Mouse (Mus musculus) hindbrain, embryonic 16.5 days (tissue): ENCODE data around the gene Fam172a. TPM values are rescaled to one million over a fixed set of nuclear protein-coding genes. Genes with fewer than 3 reads are reported as not detected.

Experiments used
- ATAC-seq: fragments of 200-750 bp; cut with Nextera tagmentation; 2 replicates; pipeline ENCODE4 v1.8.0; 2017; ENCODE audit warnings: moderate TSS enrichment, moderate library complexity
- H3K27ac ChIP-seq: fragments of 300-500 bp; sonication (generic); 2 replicates; pipeline ENCODE4 v1.5.1; 2014; ENCODE audit warnings: low read depth, mild to moderate bottlenecking, control low read depth, low read length, moderate library complexity
- H3K27me3 ChIP-seq: fragments of 300-500 bp; sonication (generic); replicated peaks from 2 replicates; pipeline ENCODE4 v1.6.1; 2014; ENCODE audit warnings: low read length; ENCODE audit not compliant: control insufficient read depth, insufficient read depth
- H3K36me3 ChIP-seq: fragments of 300-500 bp; sonication (generic); 2 replicates; pipeline ENCODE4 v1.6.1; 2014; ENCODE audit warnings: mild to moderate bottlenecking, low read length, moderate library complexity, mixed read lengths; ENCODE audit not compliant: control insufficient read depth, insufficient read depth
- H3K4me1 ChIP-seq: fragments of 300-500 bp; sonication (generic); 2 replicates; pipeline ENCODE4 v1.6.1; 2014; ENCODE audit warnings: low read depth, low read length; ENCODE audit not compliant: control insufficient read depth, insufficient read depth
- H3K4me2 ChIP-seq: fragments of 300-500 bp; sonication (generic); 2 replicates; pipeline ENCODE4 v1.6.1; 2014; ENCODE audit warnings: mild to moderate bottlenecking, low read length, control low read depth, moderate library complexity
- H3K4me3 ChIP-seq: fragments of 300-500 bp; sonication (generic); 2 replicates; pipeline ENCODE4 v1.5.1; 2014; ENCODE audit warnings: mild to moderate bottlenecking, low read length, control low read depth, moderate library complexity
- H3K9ac ChIP-seq: fragments of 300-500 bp; sonication (generic); 2 replicates; pipeline ENCODE4 v1.6.1; 2014; ENCODE audit warnings: low read depth, mild to moderate bottlenecking, control low read depth, low read length, moderate library complexity
- H3K9me3 ChIP-seq: fragments of 300-500 bp; sonication (generic); 2 replicates; pipeline ENCODE4 v1.6.1; 2014; ENCODE audit warnings: mild to moderate bottlenecking, low read length, moderate library complexity; ENCODE audit not compliant: control insufficient read depth
- WGBS: fragments of 180-500 bp; shearing (Covaris S2); extraction: QIAGEN DNeasy Blood & Tissue Kit; methylation state at CpG from one replicate; pipeline ENCODE4 v1.1.7; 2014; 5-methylcytosine and 5-hydroxymethylcytosine counted together
- polyA plus RNA-seq: library from polyadenylated mRNA; unstranded; fragments of >200 nt; fragmentation: Nextera tagmentation; extraction: Ambion mirVana; gene quantifications from 2 replicates; pipeline ENCODE4 v1.2.1, GENCODE M21; 2015

Gene Fam172a
- polyA plus RNA-seq, 1 experiment from 2014 or later: 40.8 TPM

GRCm38 (mm10) chr13:77900843-77901242 lies 199.0 kb downstream of the Fam172a start:
- no peak overlapping the region for H3K4me3 ChIP-seq
- no peak overlapping the region for H3K27ac ChIP-seq
- no peaks in the 10 kb centered on the region for H3K9me3 ChIP-seq
- no peak for ATAC-seq
- no peaks in the 10 kb centered on the region for H3K36me3 ChIP-seq
- no peak overlapping the region for H3K4me2 ChIP-seq
- H3K27me3 ChIP-seq: no peaks in the 10 kb centered on the region
- no peaks in the 10 kb centered on the region for H3K4me1 ChIP-seq
- H3K9ac ChIP-seq: no peak overlapping the region

DNA sequence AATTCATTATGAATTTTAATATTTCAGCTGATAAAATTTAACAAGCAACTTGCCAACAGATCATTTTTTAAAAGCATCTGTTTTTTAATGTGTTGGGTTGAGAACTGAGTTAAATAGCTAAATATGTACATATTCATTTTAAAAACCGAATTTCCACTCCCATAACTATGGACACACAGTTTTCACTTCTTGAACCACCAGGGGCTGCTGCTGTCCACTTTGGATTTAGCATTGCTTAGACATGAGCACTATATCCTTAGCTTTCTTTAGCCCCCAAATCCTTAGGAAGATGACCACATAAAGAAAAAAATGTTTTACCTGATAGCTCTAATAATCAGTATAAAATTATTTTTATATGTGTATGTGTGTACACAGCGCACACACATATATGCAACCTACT lies 207.4 kb downstream of the Fam172a start:
- Histone ChIP-seq H3K4me3 (no peak overlapping the region), H3K4me2 (no peak overlapping the region), H3K36me3 (no peaks in the 10 kb centered on the region), H3K27me3 (no peaks in the 10 kb centered on the region), H3K27ac (no peak overlapping the region), H3K9me3 (no peaks in the 10 kb centered on the region), H3K4me1 (no peaks in the 10 kb centered on the region), H3K9ac (no peak overlapping the region)
- 88% methylated on average over 2 of the region's 2 CpGs for WGBS
- ATAC-seq: no peak

DNA sequence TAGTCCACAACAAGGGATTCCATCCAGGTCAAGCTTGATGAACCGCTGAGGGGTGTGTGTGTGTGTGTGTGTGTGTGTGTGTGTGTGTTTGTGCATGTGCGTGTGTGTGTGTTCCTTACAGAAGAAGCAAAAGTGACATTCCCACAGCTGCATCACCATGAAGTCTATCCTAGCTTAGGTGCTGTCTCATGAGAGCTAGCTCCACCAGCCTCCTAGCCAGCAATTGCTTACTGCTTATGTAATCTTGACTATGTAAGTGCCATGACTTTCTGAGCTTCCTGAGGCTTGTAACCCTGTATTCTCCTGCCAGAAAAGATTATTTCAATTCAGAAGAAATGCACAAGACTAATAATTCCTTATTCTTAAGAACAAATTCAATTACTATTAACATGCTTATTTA lies 221.0 kb downstream of the Fam172a start:
- Histone ChIP-seq H3K4me1 (no peaks in the 10 kb centered on the region), H3K27ac (no peak overlapping the region), H3K9me3 (no peaks in the 10 kb centered on the region), H3K4me3 (no peak overlapping the region), H3K9ac (no peak overlapping the region), H3K36me3 (no peaks in the 10 kb centered on the region), H3K27me3 (no peaks in the 10 kb centered on the region), H3K4me2 (no peak overlapping the region)
- WGBS: 88% methylated on average over 2 of the region's 2 CpGs
- ATAC-seq: no peak

- Histone ChIP-seq H3K9ac (no peak overlapping the region), H3K4me2 (no peak overlapping the region), H3K27ac (no peak overlapping the region), H3K36me3 (no peaks in the 10 kb centered on the region), H3K27me3 (no peaks in the 10 kb centered on the region), H3K4me3 (no peak overlapping the region), H3K4me1 (no peaks in the 10 kb centered on the region), H3K9me3 (peaks cover under 1% of the 10 kb centered on the region; the same call in 1 of the 2 replicates)
- ATAC-seq: no peak
- 2% methylated on average over 1 of the region's 1 CpGs for whole genome bisulfite sequencing
These were observed 255.8 kb downstream of the Fam172a start for GRCm38 (mm10) chr13:77957611-77958010.

DNA sequence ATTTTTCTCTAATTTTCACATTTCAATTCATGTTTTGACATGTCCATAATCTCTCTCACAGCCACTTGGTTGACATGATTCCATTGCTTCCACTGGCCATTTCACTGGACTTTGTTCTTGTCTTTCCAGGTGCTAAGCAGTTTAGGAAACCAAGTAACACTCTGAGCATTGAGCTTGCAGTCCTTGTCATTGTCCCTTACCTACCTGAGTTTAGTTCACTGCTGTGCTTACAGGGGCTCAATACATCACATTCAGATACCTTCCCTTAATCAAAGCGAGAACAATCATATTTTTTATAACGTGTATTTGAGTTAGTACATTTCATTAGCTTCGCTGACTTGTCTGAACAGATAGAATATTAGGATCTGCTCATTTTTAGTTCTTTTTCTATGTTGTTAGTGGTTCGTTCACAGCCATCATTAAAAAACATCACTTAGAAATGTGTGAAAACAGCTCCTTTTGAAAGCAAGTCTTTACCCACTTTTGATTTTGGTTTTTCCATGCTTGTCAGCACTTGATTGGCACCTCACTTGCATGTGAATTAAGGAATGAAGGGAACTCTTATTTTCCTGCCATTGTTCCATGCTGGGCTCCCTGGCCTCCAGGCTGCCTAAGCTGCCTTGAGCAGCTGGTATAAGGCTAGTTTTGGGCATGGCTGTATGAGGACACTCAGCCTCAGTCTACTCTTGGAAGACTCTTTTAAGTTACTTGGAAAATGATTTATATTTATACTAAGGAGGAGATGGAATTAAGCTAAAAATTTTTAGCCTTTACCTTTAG lies 257.9 kb downstream of the Fam172a start:
- WGBS: 48% methylated on average over 4 of the region's 4 CpGs
- Histone ChIP-seq H3K4me3 (no peak overlapping the region), H3K9ac (no peak overlapping the region), H3K4me2 (no peak overlapping the region), H3K36me3 (no peaks in the 10 kb centered on the region; the same call in 1 of the 2 replicates), H3K4me1 (no peaks in the 10 kb centered on the region), H3K27me3 (no peaks in the 10 kb centered on the region), H3K27ac (no peak overlapping the region), H3K9me3 (peaks cover 7% of the 10 kb centered on the region)
- no peak for ATAC-seq

- no peak overlapping the region for H3K27ac ChIP-seq
- no peak for ATAC-seq
- no peaks in the 10 kb centered on the region for H3K36me3 ChIP-seq
- no peak overlapping the region for H3K9ac ChIP-seq
- H3K9me3 ChIP-seq: no peaks in the 10 kb centered on the region
- H3K4me3 ChIP-seq: no peak overlapping the region
- 79% methylated on average over 3 of the region's 3 CpGs for WGBS
- H3K4me1 ChIP-seq: no peaks in the 10 kb centered on the region
- H3K27me3 ChIP-seq: no peaks in the 10 kb centered on the region
- no peak overlapping the region for H3K4me2 ChIP-seq
These were observed 274.4 kb downstream of the Fam172a start for GRCm38 (mm10) chr13:77976248-77976647.

DNA sequence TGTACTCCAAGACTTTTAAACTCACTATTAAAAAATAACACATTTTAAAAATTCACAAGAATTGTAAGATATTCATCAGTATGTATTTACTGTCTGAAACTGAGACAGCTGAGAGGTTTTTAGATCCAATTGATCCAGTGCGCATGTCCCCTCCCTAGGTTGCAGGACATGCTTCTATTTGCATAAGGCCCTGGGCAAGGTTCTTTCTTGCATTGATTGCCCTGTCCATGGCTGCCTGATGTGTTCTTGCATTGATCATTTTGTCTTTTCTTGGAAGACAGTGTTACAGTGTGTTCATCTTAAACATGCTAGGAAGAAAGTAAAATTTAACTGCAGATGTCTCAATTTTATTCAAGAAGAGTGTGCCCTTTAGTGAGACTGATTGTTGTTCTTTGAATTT lies 275.3 kb downstream of the Fam172a start:
- WGBS: 69% methylated on average over 1 of the region's 1 CpGs
- Histone ChIP-seq H3K27ac (no peak overlapping the region), H3K36me3 (no peaks in the 10 kb centered on the region), H3K4me3 (no peak overlapping the region), H3K4me1 (no peaks in the 10 kb centered on the region), H3K9me3 (no peaks in the 10 kb centered on the region), H3K27me3 (no peaks in the 10 kb centered on the region), H3K4me2 (no peak overlapping the region), H3K9ac (no peak overlapping the region)
- ATAC-seq: no peak

GRCm38 (mm10) chr13:77982105-77982851 lies 280.4 kb downstream of the Fam172a start:
- no peaks in the 10 kb centered on the region for H3K9me3 ChIP-seq
- no peaks in the 10 kb centered on the region for H3K36me3 ChIP-seq
- H3K27ac ChIP-seq: no peak overlapping the region
- peak; percentile 81 for ATAC-seq
- H3K9ac ChIP-seq: no peak overlapping the region
- WGBS: 29% methylated on average over 5 of the region's 5 CpGs
- no peaks in the 10 kb centered on the region for H3K27me3 ChIP-seq
- no peak overlapping the region for H3K4me2 ChIP-seq
- H3K4me1 ChIP-seq: no peaks in the 10 kb centered on the region
- no peak overlapping the region for H3K4me3 ChIP-seq

GRCm38 (mm10) chr13:77982852-77983202 lies 281.0 kb downstream of the Fam172a start:
- no peaks in the 10 kb centered on the region for H3K9me3 ChIP-seq
- H3K27ac ChIP-seq: no peak overlapping the region
- no peak overlapping the region for H3K4me3 ChIP-seq
- 60% methylated on average over 2 of the region's 2 CpGs for WGBS
- H3K36me3 ChIP-seq: no peaks in the 10 kb centered on the region
- peak; percentile 60 for ATAC-seq
- no peaks in the 10 kb centered on the region for H3K4me1 ChIP-seq
- H3K4me2 ChIP-seq: no peak overlapping the region
- H3K9ac ChIP-seq: no peak overlapping the region
- no peaks in the 10 kb centered on the region for H3K27me3 ChIP-seq
